Mouse (Mus musculus) Patski (cell line): Measurements from ENCODE around the gene Omt2a. TPM values are rescaled to one million over a fixed set of nuclear protein-coding genes. Genes with fewer than 3 reads are reported as not detected.
A peak's percentile ranks its signal among the peaks of the same experiment; 100 is the strongest.
"Not testable (repeated sequence)": the region's sequence is repeated elsewhere in the genome, so short reads cannot be mapped to it uniquely, and the experiment has no call there.

Experiments
- ATAC-seq: fragments of 100-300 bp; one replicate; pipeline ENCODE4 v1.8.0; 2021
- CTCF ChIA-PET: fragments of 350-600 bp; sonication (Branson Sonifier 250); formaldehyde crosslinking; loops from one replicate; lab custom pipeline; 2022; ENCODE audit warnings: inconsistent platforms; lab: Charles Lee
- POLR2A ChIA-PET: fragments of 350-600 bp; sonication (Branson Sonifier 250); formaldehyde crosslinking; loops from one replicate; lab custom pipeline; 2022; ENCODE audit warnings: antibody characterized with exemption, inconsistent platforms; lab: Charles Lee
- DNase-seq: peaks from one replicate; pipeline ENCODE4 v3.0.0-alpha.2; 2011; ENCODE audit warnings: low read depth, low spot score
- H3K27me3 ChIP-seq: fragments of 371-371 bp; one replicate; pipeline ENCODE4 v1.5.1; 2021
- CTCF ChIP-seq: fragments of 100-300 bp; IDR thresholded peaks from one replicate; pipeline ENCODE4 v1.5.1; 2021
- in situ Hi-C: fragments of 300-500 bp; cut with MboI; formaldehyde crosslinking; loops from 3 replicates; pipeline ENCODE4 v1.11.1; 2018; ENCODE audit warnings: low pct_unique_long_range_greater_than_20kb, mixed read lengths
- polyA plus RNA-seq: library from polyadenylated mRNA; unstranded; gene quantifications from one replicate; pipeline ENCODE4 v1.2.3, GENCODE M21; 2021

The Omt2a gene
- polyA plus RNA-seq, 1 experiment from 2014 or later, result not detected

DNA sequence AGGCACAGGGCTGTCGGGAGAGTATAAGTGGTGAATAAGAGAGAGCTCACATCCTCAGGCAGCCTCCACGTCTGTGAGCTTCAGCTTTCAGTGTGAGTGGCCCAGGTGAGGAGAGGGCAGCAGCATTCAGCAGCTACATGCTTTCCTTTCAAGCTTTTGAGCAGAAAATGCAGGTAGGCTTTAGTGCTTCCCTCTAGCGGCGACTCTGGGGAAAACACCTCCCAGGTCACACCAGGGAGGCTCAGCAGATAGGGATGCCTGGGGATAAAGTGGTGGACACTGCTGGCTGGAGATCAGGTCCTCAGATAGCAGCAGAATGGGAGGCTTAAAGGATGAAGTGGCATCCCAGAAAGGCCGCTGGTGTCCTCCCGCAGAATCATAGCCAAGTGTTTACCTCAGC is 18.5 kb downstream of the Omt2a start:
- DNase-seq, H3K27me3 ChIP-seq, POLR2A ChIA-PET, in situ Hi-C loops, CTCF ChIA-PET: not testable (repeated sequence)
- peak; percentile 35 for ATAC-seq
- peak; percentile 71 for TF ChIP-seq CTCF

DNA sequence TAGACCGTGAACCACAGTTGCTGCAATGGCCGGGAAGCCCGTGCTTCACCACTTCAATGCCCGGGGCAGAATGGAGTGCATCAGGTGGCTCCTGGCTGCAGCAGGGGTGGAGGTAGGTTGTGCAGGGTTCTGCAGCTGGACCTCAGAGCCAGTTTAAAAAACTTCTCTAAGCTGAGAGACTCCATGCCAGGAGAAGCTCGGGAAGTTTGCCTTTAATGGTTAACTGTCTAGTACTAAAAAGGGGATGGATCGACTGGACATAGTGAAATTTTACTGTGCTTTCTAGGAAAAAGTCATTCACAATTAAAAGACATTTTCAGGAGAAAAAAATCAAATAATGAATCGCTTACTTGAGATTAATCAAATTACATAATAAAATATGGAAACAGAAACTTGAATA is 19.8 kb downstream of the Omt2a start:
- ATAC-seq, CTCF ChIA-PET, POLR2A ChIA-PET, H3K27me3 ChIP-seq, in situ Hi-C loops, DNase-seq: not testable (repeated sequence)

DNA sequence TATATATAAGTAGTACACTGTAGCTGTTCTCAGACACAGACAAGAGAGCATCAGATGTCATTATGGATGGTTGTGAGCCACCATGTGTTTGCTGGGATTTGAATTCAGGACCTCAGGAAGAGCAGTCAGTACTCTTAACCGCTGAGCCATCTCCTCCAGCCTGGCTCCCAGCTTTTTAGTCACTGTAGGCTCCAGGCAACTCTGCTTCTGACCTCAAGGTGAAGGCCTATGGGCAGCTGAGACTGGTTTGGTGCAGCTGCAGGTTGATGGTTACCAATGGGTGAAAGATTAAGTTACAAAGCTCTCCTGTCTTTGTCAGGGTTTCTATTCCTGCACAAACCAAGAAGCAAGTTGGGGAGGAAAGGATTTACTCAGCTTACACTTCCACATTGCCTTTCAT is 20.9 kb downstream of the Omt2a start:
- DNase-seq, POLR2A ChIA-PET, CTCF ChIA-PET, H3K27me3 ChIP-seq, ATAC-seq, in situ Hi-C loops: not testable (repeated sequence)

DNA sequence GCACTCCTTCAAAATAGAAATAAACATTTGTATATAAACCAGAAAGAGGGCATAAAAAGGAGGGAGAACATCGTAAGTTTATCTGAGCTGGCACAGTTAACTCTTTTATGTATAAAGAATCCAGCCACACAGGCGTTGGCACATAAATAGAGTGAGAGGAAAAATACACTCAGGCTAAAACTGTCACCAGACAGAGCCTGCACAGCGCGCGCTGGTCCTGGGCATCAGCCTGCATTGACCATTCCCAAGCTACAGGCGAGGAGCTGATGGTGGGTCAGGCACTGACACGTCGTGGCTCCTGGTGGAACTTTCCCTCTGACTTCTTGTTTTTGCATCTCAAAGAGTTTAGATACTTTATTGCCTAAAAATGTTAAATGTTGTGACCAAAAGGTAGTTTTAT is 22.1 kb downstream of the Omt2a start:
- ATAC-seq, DNase-seq, CTCF ChIA-PET, POLR2A ChIA-PET, H3K27me3 ChIP-seq, in situ Hi-C loops: not testable (repeated sequence)

DNA sequence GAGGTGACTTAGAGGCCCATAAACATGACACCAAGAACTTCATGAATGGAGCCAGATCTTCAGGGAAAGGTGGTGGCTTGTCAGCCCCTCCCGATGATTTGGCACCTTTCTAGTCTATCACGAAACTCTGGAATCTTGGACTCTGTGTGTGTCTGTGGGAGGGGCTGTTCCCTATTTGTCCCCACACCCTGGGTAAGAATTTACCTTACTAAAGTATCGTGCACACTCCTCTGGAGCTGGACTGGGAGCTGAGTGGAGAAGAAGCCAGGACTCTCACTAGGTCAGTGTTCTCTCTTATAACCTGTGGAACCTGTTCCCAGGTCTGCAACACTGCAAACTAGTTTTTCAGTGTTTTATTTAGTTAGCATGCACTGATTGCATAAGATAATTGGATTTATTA is 24.9 kb downstream of the Omt2a start, which contains the start of gene Gm10639:
TSS of gene Gm10639 (plus strand) at position 201 of the 400 bp plus-strand sequence.
- in situ Hi-C loops, ATAC-seq, H3K27me3 ChIP-seq, CTCF ChIA-PET, DNase-seq, POLR2A ChIA-PET: not testable (repeated sequence)

DNA sequence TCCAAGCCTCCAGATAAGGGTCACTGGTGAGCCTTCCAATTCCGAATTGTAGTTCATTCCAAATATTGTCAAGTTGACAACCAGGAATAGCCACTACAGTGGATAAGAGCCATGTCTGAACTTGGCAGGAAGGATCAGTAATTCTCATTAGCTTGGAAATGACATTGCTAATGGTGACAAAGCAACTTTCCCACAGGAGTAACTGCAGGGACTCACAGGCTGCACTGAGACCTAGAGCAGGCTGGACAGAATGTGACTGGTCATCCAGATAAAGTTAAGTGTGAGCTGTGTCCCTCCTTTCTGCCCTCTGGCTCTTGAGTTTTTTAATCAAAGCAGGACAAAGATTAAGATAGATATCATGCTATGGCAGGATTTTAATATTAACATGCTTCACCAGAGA is 25.5 kb downstream of the Omt2a start:
- H3K27me3 ChIP-seq, in situ Hi-C loops, DNase-seq, CTCF ChIA-PET, POLR2A ChIA-PET: not testable (repeated sequence)
- ATAC-seq, result peak; percentile 69

DNA sequence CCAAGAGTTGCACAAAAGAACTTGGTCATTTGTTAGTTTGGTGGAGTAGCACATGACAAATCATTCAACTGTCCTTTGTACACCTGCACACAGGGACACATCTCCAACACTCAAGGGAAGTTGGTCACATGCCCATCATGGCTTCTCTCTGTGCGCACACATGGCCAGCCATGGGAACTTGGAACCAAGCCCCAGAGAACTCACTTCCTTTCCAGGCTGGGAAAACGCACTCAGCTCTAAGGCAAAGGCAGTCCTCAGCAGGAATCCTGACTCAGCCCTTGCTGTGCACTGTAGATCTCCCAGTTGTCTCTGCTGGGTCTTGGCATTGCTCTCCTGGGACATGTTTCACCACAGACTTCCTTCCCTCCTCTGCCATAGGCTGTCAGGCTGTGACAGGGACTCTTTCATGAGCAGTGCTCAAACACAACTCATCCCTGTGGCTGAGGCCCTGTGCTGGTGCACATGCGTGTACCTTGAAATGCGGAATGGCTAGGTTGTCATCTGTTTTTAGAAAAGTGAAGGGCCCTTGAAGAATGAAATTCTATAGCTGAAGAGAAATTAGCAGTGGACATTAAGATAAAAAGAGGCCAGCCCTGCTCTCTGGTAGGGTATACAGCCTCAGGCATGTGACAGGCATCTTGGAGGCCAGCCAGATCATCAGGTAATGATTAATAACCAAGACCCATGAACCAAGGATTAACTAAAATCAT is 32.4 kb downstream of the Omt2a start:
- DNase-seq, POLR2A ChIA-PET, CTCF ChIA-PET, in situ Hi-C loops, H3K27me3 ChIP-seq: not testable (repeated sequence)
- peak; percentile 91 for ATAC-seq

DNA sequence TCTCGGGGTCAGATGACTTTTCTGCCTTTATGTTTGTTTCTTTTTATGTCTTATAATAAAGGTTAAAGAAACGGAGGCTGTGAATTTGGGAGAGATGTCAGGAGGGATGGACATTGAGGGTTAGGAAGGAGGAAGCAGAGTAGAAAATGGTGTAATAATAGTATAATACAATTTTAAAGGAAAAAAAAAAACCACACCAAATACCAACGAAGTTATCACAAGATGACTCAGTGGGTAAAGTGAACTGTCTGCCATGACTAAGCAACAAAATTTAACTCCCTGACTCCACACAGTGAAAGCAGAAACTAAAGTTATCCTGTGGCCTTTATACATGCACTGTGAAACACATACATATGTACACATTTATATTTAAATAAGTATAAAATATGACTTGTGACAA is 43.7 kb downstream of the Omt2a start:
- POLR2A ChIA-PET, in situ Hi-C loops, DNase-seq, ATAC-seq, CTCF ChIA-PET, H3K27me3 ChIP-seq: not testable (repeated sequence)

Other genes starting within 250 kb of the Omt2a start
- 52.2 TPM for gene Fbxo9, start 205.7 kb downstream of the Omt2a start, polyA plus RNA-seq
- 19.0 TPM for gene Ick, start 205.6 kb downstream of the Omt2a start, polyA plus RNA-seq
- 18.1 TPM for gene Gsta4, start 132.0 kb downstream of the Omt2a start, polyA plus RNA-seq
- 1.8 TPM for gene Gsta1, start 84.1 kb downstream of the Omt2a start, polyA plus RNA-seq
- gene Gm3776, start 57.7 kb downstream of the Omt2a start, polyA plus RNA-seq, result 0.51 TPM
- gene Gm10639, start 24.9 kb downstream of the Omt2a start, polyA plus RNA-seq, result 0.26 TPM
- not detected for gene Omt2b, start 12.8 kb upstream of the Omt2a start, polyA plus RNA-seq
- 2.1 TPM for gene Gsta2, start 41.0 kb upstream of the Omt2a start, polyA plus RNA-seq
- gene Dppa5a, start 53.4 kb upstream of the Omt2a start, polyA plus RNA-seq, result not detected
- not detected for gene Ooep, start 63.9 kb upstream of the Omt2a start, polyA plus RNA-seq
- 0.03 TPM for gene Ddx43, start 81.0 kb upstream of the Omt2a start, polyA plus RNA-seq
- gene Cgas, start 128.4 kb upstream of the Omt2a start, polyA plus RNA-seq, result 3.0 TPM
- 23.8 TPM for gene Mto1, start 133.4 kb upstream of the Omt2a start, polyA plus RNA-seq
- gene Gm17324, start 134.0 kb upstream of the Omt2a start, polyA plus RNA-seq, result not detected
- gene Eef1a1, start 174.4 kb upstream of the Omt2a start, polyA plus RNA-seq, result 8,737 TPM